Comparison of ENCODE assay signal across 17 mouse cellular contexts in genomic region chr13:9222761-9223405, GRCm38 (mm10). TPM values are rescaled to one million over a fixed set of nuclear protein-coding genes. Genes with fewer than 3 reads are reported as not detected.
A peak's percentile ranks its signal among the peaks of the same experiment; 100 is the strongest.
DNase-seq lines count a peak whose midpoint lies in the region; ATAC-seq and TF ChIP-seq lines count a peak whose summit lies in the region.
"Had no signal": no experiment of that assay in that cellular context is flagged by ENCODE, and none has a peak within 500 bp of the region (broad histone marks: within the 10 kb centered on the region; RNA-seq: fewer than 3 reads in every experiment).

No protein-coding gene starts in this region.

- H3K9ac ChIP-seq in liver, embryonic 12.5 days: no peak overlapping the region
- no peak overlapping the region for H3K9ac ChIP-seq in liver, embryonic 11.5 days (ENCODE audit: low read depth, low read length)
- no peak overlapping the region for H3K9ac ChIP-seq in stomach, embryonic 15.5 days
- H3K9ac ChIP-seq in stomach, postnatal 0 days (ENCODE audit: low read length): no peak overlapping the region
- H3K9ac ChIP-seq: kidney, embryonic 15.5 days; neural tube, embryonic 15.5 days had no signal

- 58% methylated on average over 9 of the region's 9 CpGs for WGBS in liver, embryonic 12.5 days (ENCODE audit: insufficient replicate concordance)
- 71% methylated on average over 9 of the region's 9 CpGs for WGBS in liver, embryonic 11.5 days
- WGBS in stomach, embryonic 15.5 days: 69% methylated on average over 9 of the region's 9 CpGs
- whole genome bisulfite sequencing in stomach, postnatal 0 days: 69% methylated on average over 9 of the region's 9 CpGs

- peak overlapping the region; percentile 36; the same call in 1 of the 2 replicates for H3K4me2 ChIP-seq in liver, embryonic 12.5 days
- no peak overlapping the region for H3K4me2 ChIP-seq in liver, embryonic 11.5 days
- 0 out of 2 replicates have a peak overlapping the region, but pooled peaks have one; percentile 26 for H3K4me2 ChIP-seq in stomach, embryonic 15.5 days
- H3K4me2 ChIP-seq in stomach, postnatal 0 days (replicated peaks; ENCODE audit: low read depth): no peak overlapping the region
- H3K4me2 ChIP-seq: kidney, embryonic 15.5 days; neural tube, embryonic 15.5 days had no signal

- no peaks in the 10 kb centered on the region for H3K4me1 ChIP-seq in liver, embryonic 12.5 days
- no peaks in the 10 kb centered on the region for H3K4me1 ChIP-seq in liver, embryonic 11.5 days (replicated peaks; ENCODE audit: control insufficient read depth, insufficient read depth, low read length)
- no peaks in the 10 kb centered on the region for H3K4me1 ChIP-seq in stomach, embryonic 15.5 days
- H3K4me1 ChIP-seq in stomach, postnatal 0 days (replicated peaks; ENCODE audit: control insufficient read depth, insufficient read depth): no peaks in the 10 kb centered on the region
- H3K4me1 ChIP-seq: kidney, embryonic 15.5 days; limb, embryonic 10.5 days; neural tube, embryonic 15.5 days had no signal

- no peaks in the 10 kb centered on the region for H3K27me3 ChIP-seq in liver, embryonic 12.5 days (replicated peaks)
- H3K27me3 ChIP-seq in liver, embryonic 11.5 days (replicated peaks; ENCODE audit: control insufficient read depth, insufficient read depth, low read length): no peaks in the 10 kb centered on the region
- H3K27me3 ChIP-seq in stomach, embryonic 15.5 days (replicated peaks): no peaks in the 10 kb centered on the region
- no peaks in the 10 kb centered on the region for H3K27me3 ChIP-seq in stomach, postnatal 0 days (ENCODE audit: control insufficient read depth, insufficient read depth, low read length)
- H3K27me3 ChIP-seq: CH12.LX; kidney, embryonic 15.5 days; neural tube, embryonic 15.5 days; Patski had no signal

- no peaks in the 10 kb centered on the region for H3K36me3 ChIP-seq in liver, embryonic 12.5 days
- no peaks in the 10 kb centered on the region for H3K36me3 ChIP-seq in liver, embryonic 11.5 days (ENCODE audit: control insufficient read depth, insufficient read depth, low read length)
- H3K36me3 ChIP-seq in stomach, embryonic 15.5 days: no peaks in the 10 kb centered on the region
- H3K36me3 ChIP-seq in stomach, postnatal 0 days (ENCODE audit: control insufficient read depth, insufficient read depth, low read length): no peaks in the 10 kb centered on the region
- H3K36me3 ChIP-seq: kidney, embryonic 15.5 days; limb, embryonic 10.5 days; neural tube, embryonic 15.5 days had no signal

- no peak for TF ChIP-seq EP300 in stomach, postnatal 0 days (optimal IDR thresholded peaks at IDR 0.05)

- H3K4me3 ChIP-seq in liver, embryonic 12.5 days: no peak overlapping the region
- no peak overlapping the region for H3K4me3 ChIP-seq in liver, embryonic 11.5 days (ENCODE audit: low read depth, low read length)
- no peak overlapping the region for H3K4me3 ChIP-seq in stomach, embryonic 15.5 days (replicated peaks)
- no peak overlapping the region for H3K4me3 ChIP-seq in stomach, postnatal 0 days (ENCODE audit: low read depth, low read length)
- H3K4me3 ChIP-seq: kidney, embryonic 15.5 days; limb, embryonic 10.5 days; neural tube, embryonic 15.5 days had no signal

- no peaks in the 10 kb centered on the region for H3K9me3 ChIP-seq in liver, embryonic 12.5 days (replicated peaks)
- H3K9me3 ChIP-seq in liver, embryonic 11.5 days (ENCODE audit: control insufficient read depth, low read length): no peaks in the 10 kb centered on the region
- H3K9me3 ChIP-seq in stomach, embryonic 15.5 days: no peaks in the 10 kb centered on the region
- no peaks in the 10 kb centered on the region for H3K9me3 ChIP-seq in stomach, postnatal 0 days (ENCODE audit: control insufficient read depth, low read length)
- H3K9me3 ChIP-seq: kidney, embryonic 15.5 days; limb, embryonic 10.5 days; neural tube, embryonic 15.5 days had no signal

- DNase-seq in adrenal gland, adult 2 months: peak; percentile 15
- DNase-seq in adrenal gland, adult 8-10 months: no peak
- no peak for DNase-seq in liver, embryonic 11.5 days (ENCODE audit: low spot score)
- no peak for DNase-seq in stomach, postnatal 0 days (ENCODE audit: low spot score)
- DNase-seq in natural killer cell, adult 2 months (ENCODE audit: low spot score in 2 of 2): no peak
- DNase-seq: gastrocnemius, postnatal 14 days; lung, postnatal 36 days; thymus, postnatal 14 days had no signal

- ATAC-seq in liver, embryonic 12.5 days: no peak
- ATAC-seq in liver, embryonic 11.5 days (replicated peaks; ENCODE audit: low FRiP score): no peak
- no peak for ATAC-seq in stomach, embryonic 15.5 days (ENCODE audit: insufficient read depth, low FRiP score, low read depth)
- ATAC-seq in stomach, postnatal 0 days (ENCODE audit: low FRiP score, low TSS enrichment): no peak
- no peak for ATAC-seq in granulocyte monocyte progenitor cell, adult 5-6 weeks (replicated peaks; ENCODE audit: poor library complexity, severe bottlenecking)
- ATAC-seq: forebrain, embryonic 16.5 days; Patski had no signal

- no peak overlapping the region for H3K27ac ChIP-seq in liver, embryonic 12.5 days
- no peak overlapping the region for H3K27ac ChIP-seq in liver, embryonic 11.5 days (ENCODE audit: low read depth, low read length)
- H3K27ac ChIP-seq in stomach, embryonic 15.5 days: no peak overlapping the region
- no peak overlapping the region for H3K27ac ChIP-seq in stomach, postnatal 0 days (replicated peaks)
- H3K27ac ChIP-seq: kidney, embryonic 15.5 days; limb, embryonic 10.5 days; neural tube, embryonic 15.5 days had no signal

- no peak for TF ChIP-seq CTCF in stomach, postnatal 0 days (IDR thresholded peaks at IDR 0.05; ENCODE audit: low read depth)

RNA-seq across cellular contexts. Expression of gene Dip2c, which starts 53.4 kb away (rescaled TPM):
- 10 to 100 TPM; 18.8 to 26.8 TPM for total RNA-seq in adrenal gland, adult 2 months (2021)
- polyA plus RNA-seq in adrenal gland, adult 2 months (2012; rRNA removed): 5.8 and 8.0 TPM in 2 replicates
- 10 to 100 TPM; 22.6 to 28.8 (median 26.6) TPM for total RNA-seq in adrenal gland, adult 8-10 months (2022)
- polyA plus RNA-seq in liver, embryonic 12.5 days (2016; fragmentation: Nextera tagmentation; extraction: Ambion mirVana): 1.2 TPM in 2 replicates
- 2.2 and 2.5 TPM in 2 replicates for polyA plus RNA-seq in liver, embryonic 11.5 days (2014; fragmentation: Nextera tagmentation; extraction: Ambion mirVana)
- polyA plus RNA-seq in stomach, embryonic 15.5 days (2015; fragmentation: Nextera tagmentation; extraction: Ambion mirVana): 4.7 and 5.0 TPM in 2 replicates
- polyA plus RNA-seq in stomach, postnatal 0 days (2015; fragmentation: Nextera tagmentation; extraction: Ambion mirVana): 2.6 and 2.9 TPM in 2 replicates
- total RNA-seq in granulocyte monocyte progenitor cell, adult 5-6 weeks (2014; fragmentation: Nextera tagmentation): 1.5 and 2.7 TPM in 2 replicates
- 2.0 and 2.8 TPM in 2 replicates for total RNA-seq in granulocyte monocyte progenitor cell, adult 5-6 weeks (2017)

Comparison
In these comparisons a context has a peak if more than half of its experiments do, and no peak if none do; other contexts are left out.
1. H3K4me2 ChIP-seq: peak in liver, embryonic 12.5 days (single experiment) and stomach, embryonic 15.5 days (single experiment); none in liver, embryonic 11.5 days (single experiment) and stomach, postnatal 0 days (single experiment).